Mouse (Mus musculus): ENCODE data around the gene Trpm5.

The Trpm5 gene

GRCm38 (mm10) chr7:143094592-143095553 lies at the start of gene Trpm5:
Gene Trpm5 (minus strand): TSS chr7:143094642.
- DNase-seq (ENCODE audit: low spot score in 2 of 2), result no peak

DNA sequence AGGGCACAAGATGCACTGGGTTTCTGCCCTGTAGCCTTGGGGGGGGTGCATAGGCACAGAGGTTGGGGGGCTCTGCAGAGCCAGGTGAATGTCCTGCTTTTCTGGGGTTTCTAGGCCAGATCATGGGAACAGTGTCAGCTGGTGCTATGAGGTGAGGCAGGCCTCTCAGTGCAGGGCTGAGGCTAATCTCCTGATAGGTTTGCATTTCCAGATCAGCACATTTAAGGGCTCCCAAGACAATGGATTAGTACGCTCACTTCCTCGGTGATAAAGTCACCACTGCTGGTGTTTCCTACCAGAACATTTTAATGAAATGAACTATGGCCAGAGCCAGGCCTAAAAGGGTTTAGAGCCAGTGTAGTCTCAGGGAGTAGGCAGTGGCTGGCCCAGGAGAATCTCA lies 48.2 kb upstream of the Trpm5 start:
- DNase-seq (ENCODE audit: low spot score in 2 of 2), result no peak

DNA sequence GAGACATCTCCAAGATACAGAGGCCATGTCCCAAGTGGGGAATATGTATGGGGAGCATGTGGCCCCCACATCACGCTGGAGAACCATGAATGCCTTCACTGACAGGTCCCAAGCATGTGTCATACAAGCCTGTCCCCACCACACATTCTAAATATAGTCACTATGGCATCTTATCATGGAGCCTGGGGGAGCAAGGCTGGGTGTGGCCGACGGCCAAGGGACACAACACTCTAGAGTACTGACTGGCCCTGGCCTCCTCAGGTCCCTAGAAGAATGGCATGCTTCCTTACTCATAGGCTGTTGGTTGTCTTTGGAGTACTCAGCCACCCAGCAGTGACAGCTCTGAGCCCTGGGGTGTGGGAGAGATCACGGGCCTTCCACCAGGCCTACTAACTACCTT lies 45.5 kb upstream of the Trpm5 start:
- DNase-seq (ENCODE audit: low spot score in 2 of 2), result no peak

- DNase-seq (ENCODE audit: low spot score in 2 of 2), result peak in 1 of 2 experiments; percentile 24
These were observed 44.3 kb upstream of the Trpm5 start for GRCm38 (mm10) chr7:143138789-143139188.

GRCm38 (mm10) chr7:143136561-143136960 lies 42.1 kb upstream of the Trpm5 start:
- DNase-seq (ENCODE audit: low spot score in 2 of 2), result no peak

- no peak for DNase-seq (ENCODE audit: low spot score in 2 of 2)
These were observed 41.7 kb upstream of the Trpm5 start for GRCm38 (mm10) chr7:143136125-143136524.

GRCm38 (mm10) chr7:143132815-143133214 lies 38.4 kb upstream of the Trpm5 start:
- DNase-seq (ENCODE audit: low spot score in 2 of 2), result no peak

- no peak for DNase-seq (ENCODE audit: low spot score in 2 of 2)
These were observed 30.5 kb upstream of the Trpm5 start for GRCm38 (mm10) chr7:143124902-143125301.

DNA sequence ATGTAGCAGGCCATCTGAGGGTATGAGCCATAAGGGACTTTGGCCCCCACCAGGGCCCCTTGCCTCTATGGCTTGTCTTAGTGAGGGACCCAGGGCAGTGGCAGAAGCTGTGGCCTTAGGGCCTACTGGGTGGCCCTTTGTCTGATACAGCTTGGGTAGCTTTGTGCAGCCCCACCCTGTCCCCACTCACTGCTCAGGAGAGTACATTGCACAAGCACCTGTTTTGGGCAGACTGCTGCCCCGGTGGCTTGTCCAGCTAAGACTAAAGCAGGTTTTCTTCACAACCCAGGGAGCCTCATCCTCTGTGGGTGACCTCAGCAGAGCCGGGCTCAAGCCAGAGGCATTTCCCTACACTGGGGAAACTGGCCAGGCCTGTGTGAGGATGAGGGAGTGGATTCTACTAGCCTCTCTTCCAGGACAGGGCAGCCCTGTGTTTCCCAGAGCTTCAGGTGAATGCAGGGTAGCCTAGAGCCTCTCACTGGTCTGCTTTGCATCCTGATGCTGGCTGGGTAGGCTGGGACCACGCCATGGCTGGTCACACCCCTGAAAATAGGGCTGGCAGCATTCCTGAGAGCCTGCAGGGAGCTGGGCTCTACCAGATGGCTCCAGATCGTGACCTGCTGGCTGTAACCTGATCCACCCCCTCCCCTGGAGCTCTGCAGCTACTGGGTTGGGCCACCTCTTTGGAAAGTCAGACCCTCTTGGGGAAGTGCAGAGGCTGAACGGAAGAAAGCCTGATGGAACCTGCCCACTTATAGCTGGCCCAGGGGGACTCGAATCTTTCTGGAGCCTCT lies 29.6 kb upstream of the Trpm5 start:
- no peak for DNase-seq (ENCODE audit: low spot score in 2 of 2)

GRCm38 (mm10) chr7:143122191-143122590 lies 27.7 kb upstream of the Trpm5 start:
- DNase-seq (ENCODE audit: low spot score in 2 of 2), result no peak

GRCm38 (mm10) chr7:143119826-143120225 lies 25.4 kb upstream of the Trpm5 start:
- no peak for DNase-seq (ENCODE audit: low spot score in 2 of 2)

GRCm38 (mm10) chr7:143119407-143119806 lies 25.0 kb upstream of the Trpm5 start:
- no peak for DNase-seq (ENCODE audit: low spot score in 2 of 2)

GRCm38 (mm10) chr7:143116521-143116920 lies 22.1 kb upstream of the Trpm5 start:
- no peak for DNase-seq (ENCODE audit: low spot score in 2 of 2)

- DNase-seq (ENCODE audit: low spot score in 2 of 2), result no peak
These were observed 20.3 kb upstream of the Trpm5 start for GRCm38 (mm10) chr7:143114773-143115172.

- no peak for DNase-seq (ENCODE audit: low spot score in 2 of 2)
These were observed 18.0 kb upstream of the Trpm5 start for GRCm38 (mm10) chr7:143112395-143112794.

DNA sequence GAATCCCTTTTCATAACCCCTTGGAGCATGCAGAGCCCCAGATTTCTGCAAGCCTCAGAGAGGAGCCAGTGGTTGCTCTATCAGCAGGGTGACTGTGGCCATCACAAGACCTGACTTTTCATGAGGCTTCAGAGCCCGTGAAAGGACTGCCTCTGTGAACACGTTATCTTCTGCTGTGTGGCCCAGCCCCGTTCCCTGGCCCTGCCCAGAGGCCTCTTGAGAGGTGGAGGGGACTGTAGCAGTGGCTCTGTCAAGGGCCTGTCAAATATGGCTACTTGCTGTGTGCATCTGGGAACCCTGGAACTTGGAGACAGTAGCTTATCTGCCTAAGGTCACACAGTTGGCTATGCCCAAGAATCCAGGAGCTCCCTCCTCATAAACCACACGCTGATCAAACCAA lies 17.3 kb upstream of the Trpm5 start:
- DNase-seq (ENCODE audit: low spot score in 2 of 2), result no peak

DNA sequence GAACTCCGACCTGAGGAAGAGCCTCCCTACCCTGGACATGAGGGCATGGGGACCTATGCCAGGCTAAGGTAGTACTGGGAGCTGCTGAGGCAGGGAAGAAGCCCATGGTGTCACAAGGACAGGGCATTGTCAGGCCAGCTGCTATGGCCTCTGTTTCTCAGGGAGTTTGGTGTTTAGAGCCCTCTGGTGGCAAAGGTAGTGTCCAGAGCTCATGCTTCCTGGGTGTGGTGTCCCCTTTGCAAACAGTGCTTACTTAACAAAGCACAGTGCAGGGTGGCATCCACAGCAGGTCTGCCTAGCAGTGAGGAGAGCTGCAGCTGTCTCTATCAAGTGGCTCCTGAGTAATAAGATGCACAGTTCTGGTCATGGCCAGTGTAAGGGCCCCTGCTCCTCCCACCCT lies 16.4 kb upstream of the Trpm5 start:
- no peak for DNase-seq (ENCODE audit: low spot score in 2 of 2)

DNA sequence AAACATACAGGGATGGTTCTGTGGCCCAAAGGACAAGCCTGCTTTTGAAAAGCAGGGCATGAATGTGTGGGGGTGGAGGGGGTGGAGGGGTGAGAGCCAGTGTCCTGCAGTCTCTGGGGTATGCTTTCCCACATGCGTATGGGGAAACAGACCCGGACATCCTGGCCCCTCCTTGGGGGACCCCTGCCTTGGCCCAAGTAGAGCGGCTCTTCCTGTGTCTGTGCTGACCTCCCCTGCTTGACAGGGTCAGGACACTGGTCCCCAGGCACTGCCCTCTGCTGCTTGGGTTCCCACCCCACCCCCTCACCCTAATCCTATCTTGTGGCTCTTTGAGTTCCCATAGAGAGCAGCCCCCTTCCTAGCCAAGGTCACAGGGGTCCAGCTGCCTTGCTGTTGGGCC lies 15.3 kb upstream of the Trpm5 start:
- no peak for DNase-seq (ENCODE audit: low spot score in 2 of 2)

- DNase-seq (ENCODE audit: low spot score in 2 of 2), result no peak
These were observed 14.7 kb upstream of the Trpm5 start for GRCm38 (mm10) chr7:143108996-143109660.

GRCm38 (mm10) chr7:143108200-143108599 lies 13.8 kb upstream of the Trpm5 start:
- DNase-seq (ENCODE audit: low spot score in 2 of 2), result no peak

- DNase-seq (ENCODE audit: low spot score in 2 of 2), result no peak
These were observed 12.4 kb upstream of the Trpm5 start for GRCm38 (mm10) chr7:143106672-143107465.
